Mouse (Mus musculus) left cerebral cortex, adult 11 months (tissue): ENCODE data around the gene Nt5c1a.
"Not testable (repeated sequence)": the region's sequence is repeated elsewhere in the genome, so short reads cannot be mapped to it uniquely, and the experiment has no call there.

Experiments
- DNase-seq: peaks from one replicate; pipeline ENCODE4 v3.0.0; 2022; ENCODE audit warnings: low spot score

Gene Nt5c1a

GRCm38 (mm10) chr4:123201186-123202093 lies at the start of gene Nt5c1a:
Gene Nt5c1a (plus strand): TSS chr4:123201504.
- DNase-seq = no peak

GRCm38 (mm10) chr4:123152003-123152402 lies 49.3 kb upstream of the Nt5c1a start:
- DNase-seq = no peak

- peak; percentile 57 for DNase-seq
Measured at GRCm38 (mm10) chr4:123152976-123153375, 48.3 kb upstream of the Nt5c1a start.

GRCm38 (mm10) chr4:123155004-123155403 lies 46.3 kb upstream of the Nt5c1a start:
- DNase-seq = no peak

- DNase-seq = no peak
Measured at GRCm38 (mm10) chr4:123155427-123155826, 45.9 kb upstream of the Nt5c1a start.

- no peak for DNase-seq
Measured at GRCm38 (mm10) chr4:123155840-123156239, 45.5 kb upstream of the Nt5c1a start.

- no peak for DNase-seq
Measured at GRCm38 (mm10) chr4:123160571-123160970, 40.7 kb upstream of the Nt5c1a start.

- not testable (repeated sequence) for DNase-seq
Measured at GRCm38 (mm10) chr4:123161251-123161650, 40.1 kb upstream of the Nt5c1a start.

- DNase-seq = no peak
Measured at GRCm38 (mm10) chr4:123162305-123162917, 38.9 kb upstream of the Nt5c1a start.

GRCm38 (mm10) chr4:123164157-123164556 lies 37.1 kb upstream of the Nt5c1a start:
- peak; percentile 38 for DNase-seq

GRCm38 (mm10) chr4:123171811-123172210 lies 29.5 kb upstream of the Nt5c1a start:
- no peak for DNase-seq

- DNase-seq = peak; percentile 69
Measured at GRCm38 (mm10) chr4:123182328-123183238, 18.7 kb upstream of the Nt5c1a start, which contains the start of gene Hpcal4. Gene Hpcal4 (plus strand): TSS chr4:123183227.

GRCm38 (mm10) chr4:123183239-123184056 lies 17.9 kb upstream of the Nt5c1a start:
- DNase-seq = peak; percentile 87

- no peak for DNase-seq
Measured at GRCm38 (mm10) chr4:123184816-123185215, 16.5 kb upstream of the Nt5c1a start.

GRCm38 (mm10) chr4:123192336-123192735 lies 9.0 kb upstream of the Nt5c1a start:
- DNase-seq = no peak

GRCm38 (mm10) chr4:123193791-123194190 lies 7.5 kb upstream of the Nt5c1a start:
- no peak for DNase-seq

GRCm38 (mm10) chr4:123196695-123197094 lies 4.6 kb upstream of the Nt5c1a start:
- no peak for DNase-seq

GRCm38 (mm10) chr4:123200771-123201185 lies 526 bp upstream of the Nt5c1a start:
- DNase-seq = no peak

- no peak for DNase-seq
Measured at GRCm38 (mm10) chr4:123202094-123202420, 753 bp downstream of the Nt5c1a start.

GRCm38 (mm10) chr4:123207337-123207736 lies 6.0 kb downstream of the Nt5c1a start:
- DNase-seq = no peak

- no peak for DNase-seq
Measured at GRCm38 (mm10) chr4:123210996-123211395, 9.7 kb downstream of the Nt5c1a start.
